Mouse (Mus musculus) limb, embryonic 10.5 days (tissue): ENCODE data around the gene Ppard. TPM values are rescaled to one million over a fixed set of nuclear protein-coding genes. Genes with fewer than 3 reads are reported as not detected.
A peak's percentile ranks its signal among the peaks of the same experiment; 100 is the strongest.

Source experiments
- DNase-seq: peaks from one replicate; pipeline ENCODE4 v3.0.0-alpha.2; 2017; ENCODE audit warnings: low spot score
- H3K27ac ChIP-seq: fragments of 300-500 bp; sonication (generic); 2 replicates; pipeline ENCODE4 v1.5.1; 2016; ENCODE audit warnings: mild to moderate bottlenecking
- H3K27me3 ChIP-seq: fragments of 300-500 bp; sonication (generic); 2 replicates; pipeline ENCODE4 v1.6.1; 2016; ENCODE audit warnings: low read depth, mild to moderate bottlenecking; ENCODE audit not compliant: poor library complexity, severe bottlenecking
- H3K36me3 ChIP-seq: fragments of 300-500 bp; sonication (generic); 2 replicates; pipeline ENCODE4 v1.6.1; 2016; ENCODE audit warnings: mild to moderate bottlenecking, moderate library complexity
- H3K4me1 ChIP-seq: fragments of 300-500 bp; sonication (generic); 2 replicates; pipeline ENCODE4 v1.6.1; 2016
- H3K4me3 ChIP-seq: fragments of 300-500 bp; sonication (generic); 2 replicates; pipeline ENCODE4 v1.5.1; 2016; ENCODE audit warnings: mild to moderate bottlenecking, moderate library complexity
- H3K9me3 ChIP-seq: fragments of 300-500 bp; sonication (generic); replicated peaks from 2 replicates; pipeline ENCODE4 v1.6.1; 2016; ENCODE audit warnings: mild to moderate bottlenecking
- WGBS: fragments of 180-500 bp; shearing (Covaris S2); methylation state at CpG from one replicate; pipeline ENCODE4 v1.1.7; 2016; 5-methylcytosine and 5-hydroxymethylcytosine counted together
- polyA plus RNA-seq: library from polyadenylated mRNA; unstranded; fragments of >200 nt; fragmentation: Nextera tagmentation; extraction: Ambion mirVana; gene quantifications from 2 replicates; pipeline ENCODE4 v1.2.1, GENCODE M21; 2016

The Ppard gene
- polyA plus RNA-seq: 1.9 and 2.3 TPM in 2 replicates

DNA sequence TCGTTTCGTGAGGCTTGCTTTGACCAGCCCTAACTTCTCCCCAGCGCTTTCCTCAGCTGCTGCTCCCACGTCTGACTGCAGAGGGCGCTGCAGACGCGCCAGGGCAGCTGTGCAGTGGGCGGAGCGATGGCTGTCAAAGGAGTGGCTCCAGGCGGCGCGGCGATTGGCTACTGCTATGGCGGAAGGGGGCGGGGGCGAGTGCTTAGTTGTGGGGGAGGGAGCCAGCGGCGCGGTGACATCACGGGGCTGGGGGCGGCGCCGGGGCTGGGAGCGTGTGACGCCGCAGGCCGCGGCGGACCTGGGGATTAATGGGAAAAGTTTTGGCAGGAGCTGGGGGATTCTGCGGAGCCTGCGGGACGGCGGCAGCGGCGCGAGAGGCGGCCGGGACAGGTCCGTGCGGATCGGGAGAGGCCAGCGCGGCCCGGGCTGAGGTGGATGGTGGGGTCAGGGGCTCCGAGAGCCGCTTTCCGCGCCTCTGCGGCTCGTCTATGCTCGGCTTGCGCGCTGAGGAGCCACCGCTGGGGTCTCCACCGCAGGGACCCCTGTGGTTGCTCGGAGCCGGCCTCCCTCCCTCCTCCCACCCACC lies at the start of gene Ppard:
Ppard (plus strand) TSS at position 226 of the 586 bp plus-strand sequence.
- Histone ChIP-seq H3K4me3 (peak within 1 kb of the TSS; percentile 89), H3K36me3 (peaks cover 18% of the 10 kb centered on the region), H3K27ac (peak within 1 kb of the TSS; percentile 92), H3K9me3 (no peaks in the 10 kb centered on the region), H3K4me1 (peaks cover 33% of the 10 kb centered on the region), H3K27me3 (no peaks in the 10 kb centered on the region)
- under 1% methylated on average over 57 of the region's 57 CpGs for WGBS
- peak; percentile 100 for DNase-seq

DNA sequence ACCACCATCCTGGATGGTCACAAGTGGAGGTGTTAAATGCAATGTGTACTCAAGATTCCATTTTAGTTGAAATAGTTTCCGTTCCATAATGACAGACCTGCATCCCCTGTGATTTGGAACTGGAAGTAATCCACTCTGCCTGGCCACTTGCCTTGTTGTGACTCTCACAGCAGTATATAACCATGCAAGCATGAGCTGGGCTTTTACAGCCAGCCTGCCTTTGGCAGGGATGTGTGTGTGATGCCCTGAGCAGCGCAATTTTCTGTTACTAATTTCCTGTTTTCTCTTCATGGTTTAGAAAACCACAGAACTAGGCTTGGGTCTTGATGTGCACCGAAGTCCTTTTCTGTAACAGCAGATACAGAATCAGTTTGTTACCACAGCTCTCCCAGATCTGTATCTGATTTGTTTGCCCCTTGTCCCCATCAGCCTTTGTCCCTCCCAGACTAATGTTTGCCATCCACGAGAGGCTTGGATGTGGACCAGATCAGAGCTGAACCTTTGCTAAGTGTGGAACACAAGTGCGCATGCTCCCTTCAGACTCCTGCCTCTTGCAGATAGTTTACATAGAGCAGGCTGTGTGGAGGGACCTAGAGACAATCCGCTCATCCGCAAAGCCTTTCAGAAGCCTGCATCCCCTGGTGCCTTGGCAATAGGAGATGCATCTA lies 47.4 kb upstream of the Ppard start:
- Histone ChIP-seq H3K27ac (no peak overlapping the region), H3K4me3 (no peak overlapping the region), H3K9me3 (no peaks in the 10 kb centered on the region), H3K4me1 (peaks cover 19% of the 10 kb centered on the region), H3K36me3 (peaks cover 28% of the 10 kb centered on the region), H3K27me3 (no peaks in the 10 kb centered on the region)
- no peak for DNase-seq
- WGBS: 88% methylated on average over 7 of the region's 7 CpGs

DNA sequence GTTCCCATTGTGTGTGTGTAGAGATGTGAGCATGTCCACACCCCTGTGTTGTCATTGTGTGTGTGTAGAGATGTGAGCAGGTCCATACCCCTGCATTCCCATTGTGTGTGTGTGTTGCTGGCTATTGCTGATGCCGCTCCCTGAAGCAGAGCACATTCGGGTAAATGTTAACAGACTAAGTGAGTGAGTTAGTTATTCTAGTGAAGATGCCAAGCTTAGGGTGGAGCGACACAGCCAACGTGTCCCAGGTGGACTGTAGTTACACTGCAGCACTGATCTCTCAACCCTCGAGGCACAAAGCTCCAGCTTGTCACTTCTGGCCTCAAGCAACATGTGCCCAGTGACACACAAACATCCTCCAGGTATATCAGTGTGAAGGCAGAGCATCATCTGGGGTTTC lies 44.2 kb upstream of the Ppard start:
- no peaks in the 10 kb centered on the region for H3K27me3 ChIP-seq
- H3K4me3 ChIP-seq: no peak overlapping the region
- 0 out of 2 replicates have a peak, but pooled peaks cover under 1% of the 10 kb centered on the region for H3K4me1 ChIP-seq
- no peak for DNase-seq
- no peaks in the 10 kb centered on the region for H3K9me3 ChIP-seq
- H3K36me3 ChIP-seq: peaks cover 52% of the 10 kb centered on the region
- 88% methylated on average over 5 of the region's 5 CpGs for WGBS
- H3K27ac ChIP-seq: no peak overlapping the region

DNA sequence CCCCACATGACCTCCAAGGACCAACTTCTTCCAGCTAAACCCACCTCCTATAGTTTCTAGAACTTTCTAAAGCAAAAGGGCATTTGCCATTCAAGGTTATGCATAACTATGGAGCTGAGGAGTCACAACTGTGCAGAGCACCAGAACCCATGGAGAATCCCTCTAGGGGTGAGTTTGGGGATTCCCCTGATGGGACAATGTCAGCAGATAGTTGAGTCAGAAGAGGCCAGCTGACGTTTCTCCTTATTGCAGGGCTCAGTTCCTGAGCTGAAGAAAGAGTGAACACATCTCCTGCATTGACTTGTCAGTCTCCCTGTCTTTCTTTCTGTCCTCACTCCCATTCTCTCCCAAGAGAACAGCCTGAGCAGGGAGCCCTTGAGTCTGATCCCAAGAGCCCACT lies 39.7 kb upstream of the Ppard start:
- 76% methylated on average over 1 of the region's 1 CpGs for WGBS
- Histone ChIP-seq H3K27ac (no peak overlapping the region), H3K27me3 (no peaks in the 10 kb centered on the region), H3K36me3 (peaks cover 75% of the 10 kb centered on the region), H3K4me3 (no peak overlapping the region), H3K4me1 (peaks cover 6% of the 10 kb centered on the region; the same call in 1 of the 2 replicates), H3K9me3 (no peaks in the 10 kb centered on the region)
- no peak for DNase-seq

DNA sequence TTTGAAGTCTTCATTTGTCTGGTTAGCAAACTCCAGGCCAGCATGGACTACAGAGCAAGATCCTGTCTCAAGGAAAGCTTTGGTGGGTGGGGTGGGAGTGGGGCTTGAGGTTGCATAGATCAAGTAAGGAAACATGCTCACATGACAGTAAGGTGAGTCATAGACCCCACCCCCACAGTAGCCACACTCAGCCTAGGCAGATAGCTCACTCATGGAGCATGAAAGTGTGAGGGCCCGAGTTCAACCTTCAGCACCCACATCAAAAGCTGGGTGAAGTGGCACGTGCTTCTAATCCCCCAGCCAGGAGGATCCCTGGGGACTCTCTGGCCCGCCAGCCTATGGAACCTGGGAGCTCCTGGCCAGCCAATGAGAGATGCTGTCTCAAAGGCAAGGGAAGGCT lies 38.9 kb upstream of the Ppard start:
- peaks cover 83% of the 10 kb centered on the region for H3K36me3 ChIP-seq
- H3K27me3 ChIP-seq: no peaks in the 10 kb centered on the region
- WGBS: 87% methylated on average over 3 of the region's 3 CpGs
- DNase-seq: no peak
- H3K4me1 ChIP-seq: peaks cover 11% of the 10 kb centered on the region; the same call in 1 of the 2 replicates
- no peak overlapping the region for H3K27ac ChIP-seq
- H3K9me3 ChIP-seq: no peaks in the 10 kb centered on the region
- H3K4me3 ChIP-seq: no peak overlapping the region

DNA sequence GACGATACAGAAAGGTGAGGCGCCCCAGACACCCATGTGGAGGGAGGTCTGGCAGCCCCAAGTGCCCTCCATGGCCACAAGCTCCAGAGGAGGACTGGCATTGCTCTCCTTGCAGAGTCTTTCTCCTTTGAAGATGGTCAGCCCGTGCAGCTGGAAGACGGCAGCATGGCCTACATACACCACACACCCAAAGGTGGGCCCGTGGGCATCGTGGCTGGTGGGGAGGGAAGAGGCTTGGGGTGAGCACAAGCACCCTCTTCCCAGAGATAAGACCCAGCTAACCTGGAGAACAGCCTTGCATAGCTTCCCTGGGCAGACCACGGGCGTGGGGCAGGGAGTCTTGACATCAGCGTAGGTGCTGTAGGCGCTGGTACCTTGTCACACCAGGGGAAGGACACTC lies 37.5 kb upstream of the Ppard start:
- Histone ChIP-seq H3K27ac (no peak overlapping the region), H3K4me3 (no peak overlapping the region), H3K4me1 (peaks cover 11% of the 10 kb centered on the region; the same call in 1 of the 2 replicates), H3K9me3 (no peaks in the 10 kb centered on the region), H3K36me3 (peaks cover 88% of the 10 kb centered on the region), H3K27me3 (no peaks in the 10 kb centered on the region)
- WGBS: 96% methylated on average over 10 of the region's 10 CpGs
- DNase-seq: no peak

DNA sequence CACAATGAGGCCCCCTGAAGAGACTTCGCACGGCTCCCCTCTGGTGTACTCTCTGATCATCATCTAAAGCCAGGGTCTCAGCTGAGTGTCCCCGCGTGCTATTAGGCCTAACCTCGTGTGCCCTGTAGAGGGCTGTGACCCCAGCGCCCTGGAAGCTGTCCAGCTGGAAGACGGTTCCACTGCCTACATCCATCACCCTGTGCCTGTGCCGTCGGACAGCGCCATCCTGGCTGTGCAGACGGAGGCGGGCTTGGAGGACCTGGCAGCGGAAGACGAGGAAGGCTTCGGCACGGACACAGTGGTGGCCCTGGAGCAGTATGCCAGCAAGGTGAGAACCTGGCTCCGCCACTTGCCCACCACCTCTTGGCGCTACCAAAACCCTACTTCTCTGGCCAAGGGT lies 34.9 kb upstream of the Ppard start:
- no peaks in the 10 kb centered on the region for H3K27me3 ChIP-seq
- H3K36me3 ChIP-seq: peaks cover 89% of the 10 kb centered on the region
- WGBS: 61% methylated on average over 18 of the region's 18 CpGs
- peaks cover 15% of the 10 kb centered on the region; the same call in 1 of the 2 replicates for H3K4me1 ChIP-seq
- no peak for DNase-seq
- H3K27ac ChIP-seq: no peak overlapping the region
- no peak overlapping the region for H3K4me3 ChIP-seq
- no peaks in the 10 kb centered on the region for H3K9me3 ChIP-seq

DNA sequence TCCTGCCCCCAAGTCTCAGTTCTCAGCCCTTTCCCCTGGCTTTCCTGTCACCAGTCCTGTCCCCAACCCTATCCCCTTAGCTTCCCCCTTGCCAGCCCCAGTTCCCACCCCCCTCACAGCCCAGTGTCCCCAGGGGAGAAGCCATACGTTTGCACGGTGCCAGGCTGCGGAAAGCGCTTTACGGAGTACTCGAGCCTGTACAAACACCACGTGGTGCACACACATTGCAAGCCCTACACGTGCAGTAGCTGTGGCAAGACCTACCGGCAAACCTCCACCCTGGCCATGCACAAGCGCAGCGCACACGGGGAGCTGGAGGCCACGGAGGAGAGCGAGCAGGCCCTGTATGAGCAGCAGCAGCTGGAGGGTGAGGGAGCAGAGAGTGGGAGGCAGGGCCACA lies 30.5 kb upstream of the Ppard start:
- DNase-seq: no peak
- Histone ChIP-seq H3K27me3 (no peaks in the 10 kb centered on the region), H3K27ac (0 out of 2 replicates have a peak overlapping the region, but pooled peaks have one; percentile 6), H3K4me3 (no peak overlapping the region), H3K36me3 (peaks cover 72% of the 10 kb centered on the region), H3K9me3 (no peaks in the 10 kb centered on the region), H3K4me1 (peaks cover 36% of the 10 kb centered on the region)
- 85% methylated on average over 14 of the region's 14 CpGs for WGBS

DNA sequence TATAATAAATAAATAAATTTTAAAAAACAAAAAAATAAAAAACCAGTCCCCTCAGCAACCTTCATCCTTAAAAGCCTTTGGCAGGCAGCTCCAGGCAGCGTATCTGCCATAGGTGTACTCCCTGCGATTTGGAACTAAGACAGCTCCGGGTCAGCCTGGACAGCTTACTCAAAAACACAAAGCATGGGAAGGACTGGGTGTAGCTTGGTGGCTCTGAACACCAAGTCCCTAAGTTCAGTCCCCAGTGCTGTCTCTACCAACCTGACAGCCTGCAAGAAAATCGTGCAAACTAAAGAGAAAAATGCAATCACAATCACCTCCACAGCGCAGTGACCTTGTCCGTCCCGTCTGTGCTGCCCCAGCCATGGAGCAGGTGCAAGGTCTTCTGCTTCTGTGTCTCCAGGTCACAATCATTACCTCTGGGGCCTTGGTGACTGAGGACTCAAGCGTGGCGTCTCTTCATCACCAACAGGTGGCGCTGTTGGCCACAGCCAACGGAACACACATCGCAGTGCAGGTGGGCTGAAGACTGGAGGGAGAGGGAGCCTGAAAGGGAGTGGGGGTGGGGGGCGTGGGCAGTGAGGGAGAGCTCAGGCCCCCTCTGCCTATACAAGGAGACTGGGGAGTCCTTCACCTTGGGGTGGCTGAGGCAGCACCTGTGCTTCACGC lies 28.3 kb upstream of the Ppard start:
- WGBS: 35% methylated on average over 14 of the region's 14 CpGs
- 0 out of 2 replicates have a peak overlapping the region, but pooled peaks have one; percentile 3 for H3K4me3 ChIP-seq
- H3K9me3 ChIP-seq: no peaks in the 10 kb centered on the region
- H3K27me3 ChIP-seq: no peaks in the 10 kb centered on the region
- H3K36me3 ChIP-seq: peaks cover 53% of the 10 kb centered on the region
- peaks cover 46% of the 10 kb centered on the region for H3K4me1 ChIP-seq
- peak; percentile 81 for DNase-seq
- H3K27ac ChIP-seq: 0 out of 2 replicates have a peak overlapping the region, but pooled peaks have one; percentile 15

DNA sequence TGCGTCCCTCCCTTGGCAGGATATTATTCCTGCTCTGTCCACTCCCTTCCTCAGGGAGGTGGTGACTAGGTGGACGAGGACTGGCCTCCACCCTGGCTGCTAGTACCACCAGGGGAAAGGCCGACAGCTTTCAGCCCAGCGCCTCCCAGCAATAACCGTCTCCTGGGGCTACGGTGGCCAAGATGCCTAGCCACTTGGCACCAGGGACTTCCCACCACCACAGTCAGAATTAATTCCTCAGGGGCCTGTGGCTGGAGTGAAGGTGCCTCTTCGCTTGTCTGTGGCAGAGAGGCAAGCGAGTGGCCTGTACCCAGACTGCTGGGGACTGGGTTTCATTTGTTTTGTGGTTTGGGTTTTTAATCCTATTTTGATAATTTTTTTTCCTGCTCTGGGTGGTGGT lies 27.1 kb upstream of the Ppard start:
- H3K9me3 ChIP-seq: no peaks in the 10 kb centered on the region
- H3K4me1 ChIP-seq: peaks cover 52% of the 10 kb centered on the region
- 91% methylated on average over 8 of the region's 8 CpGs for WGBS
- peak overlapping the region; percentile 15; the same call in 1 of the 2 replicates for H3K27ac ChIP-seq
- no peak overlapping the region for H3K4me3 ChIP-seq
- DNase-seq: no peak
- no peaks in the 10 kb centered on the region for H3K27me3 ChIP-seq
- peaks cover 41% of the 10 kb centered on the region for H3K36me3 ChIP-seq

DNA sequence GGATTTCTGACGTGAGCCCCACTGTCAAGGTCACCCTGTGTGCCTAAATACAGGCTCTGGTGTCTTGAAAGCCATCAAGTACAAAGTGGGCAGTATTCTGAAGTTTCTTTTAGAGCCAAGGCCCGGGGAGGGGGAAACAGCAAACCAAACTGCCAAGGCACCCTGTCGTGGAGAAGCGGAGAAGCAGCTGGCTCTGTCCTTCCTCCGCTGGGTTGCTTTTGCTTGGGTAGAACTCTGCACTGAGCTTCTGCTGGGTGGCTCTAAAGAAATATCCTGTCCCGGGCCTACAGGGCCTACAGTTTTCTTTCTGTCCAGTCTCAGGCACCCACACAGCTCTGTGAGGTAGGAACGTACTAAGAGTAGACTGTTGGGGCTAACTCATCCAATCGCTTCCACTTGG lies 25.4 kb upstream of the Ppard start:
- no peaks in the 10 kb centered on the region for H3K9me3 ChIP-seq
- peaks cover 58% of the 10 kb centered on the region for H3K4me1 ChIP-seq
- no peak for DNase-seq
- H3K27ac ChIP-seq: peak overlapping the region; percentile 89
- H3K36me3 ChIP-seq: peaks cover 25% of the 10 kb centered on the region
- H3K27me3 ChIP-seq: no peaks in the 10 kb centered on the region
- peak overlapping the region; percentile 54; the same call in 1 of the 2 replicates for H3K4me3 ChIP-seq
- WGBS: 79% methylated on average over 8 of the region's 8 CpGs

DNA sequence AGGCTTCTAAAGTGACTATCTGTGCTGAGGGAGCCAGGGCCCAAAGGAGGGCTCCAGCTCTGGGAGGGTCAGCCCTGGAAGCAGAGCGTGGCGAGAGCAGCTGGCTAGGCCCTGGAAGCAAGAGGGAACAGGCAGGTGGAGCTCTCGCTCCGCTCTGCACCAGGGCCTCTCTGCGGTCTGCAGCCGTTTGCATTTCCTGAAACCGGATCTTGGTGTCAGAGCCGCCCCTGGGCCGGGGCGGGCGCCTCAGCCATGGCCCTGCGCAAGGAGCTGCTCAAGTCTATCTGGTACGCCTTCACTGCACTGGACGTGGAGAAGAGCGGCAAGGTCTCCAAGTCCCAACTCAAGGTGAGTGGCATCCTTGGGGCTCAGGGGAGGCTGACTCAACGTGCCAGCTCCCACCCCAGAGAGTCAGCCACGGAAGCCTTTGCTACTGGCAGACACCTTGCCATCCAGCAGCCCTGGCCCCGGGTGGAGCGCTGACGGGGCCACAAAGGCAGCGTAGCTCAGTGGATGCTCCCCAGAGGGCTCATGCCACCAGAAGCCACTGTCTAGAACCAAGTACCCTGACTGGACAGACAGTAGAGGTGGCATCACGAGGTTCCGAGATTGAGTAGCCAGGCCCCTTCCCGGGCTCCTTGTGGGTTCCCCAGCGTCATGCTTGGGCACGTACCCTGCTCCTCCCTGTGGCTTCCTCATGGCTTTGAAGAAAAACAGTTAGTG lies 24.7 kb upstream of the Ppard start, which contains the start of gene Def6:
Def6 (plus strand) TSS at position 188 of the 723 bp plus-strand sequence.
- peaks cover 60% of the 10 kb centered on the region for H3K4me1 ChIP-seq
- WGBS: 20% methylated on average over 26 of the region's 26 CpGs
- no peaks in the 10 kb centered on the region for H3K9me3 ChIP-seq
- DNase-seq: peak; percentile 87
- peak within 1 kb of the TSS; percentile 54 for H3K4me3 ChIP-seq
- peak within 1 kb of the TSS; percentile 89 for H3K27ac ChIP-seq
- H3K36me3 ChIP-seq: peaks cover 18% of the 10 kb centered on the region
- no peaks in the 10 kb centered on the region for H3K27me3 ChIP-seq
